Mouse (Mus musculus) c-Kit-positive CD71-negative TER-119-negative erythroid progenitor cells, embryonic 14.5 days (primary cell): Measurements from ENCODE around the gene Mfap1a.
A peak's percentile ranks its signal among the peaks of the same experiment; 100 is the strongest.
"Not testable (repeated sequence)": the region's sequence is repeated elsewhere in the genome, so short reads cannot be mapped to it uniquely, and the experiment has no call there.

Experiments used
- DNase-seq: peaks from one replicate; pipeline ENCODE4 v3.0.0-alpha.2; 2013; ENCODE audit warnings: low read depth

Mfap1a gene

DNA sequence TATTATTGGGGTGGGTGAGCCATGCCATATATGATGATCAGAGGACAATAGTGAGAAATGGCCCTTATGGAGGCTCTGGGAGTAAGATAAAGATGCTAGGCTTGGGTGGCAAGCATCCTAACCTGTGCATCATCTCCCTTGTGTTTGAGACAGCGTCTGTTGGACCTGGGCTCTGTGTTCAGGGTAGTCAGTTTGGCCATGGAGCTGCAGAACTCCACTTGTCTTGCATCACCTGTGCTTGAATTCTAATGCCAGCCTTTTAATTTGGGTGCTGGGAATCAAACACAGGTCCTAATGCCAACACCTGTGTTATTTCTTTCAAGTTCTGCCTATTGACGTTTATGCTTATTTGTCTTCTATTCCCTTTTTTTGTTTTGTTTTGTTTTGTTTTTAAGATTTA is 31.2 kb downstream of the Mfap1a start:
- DNase-seq = not testable (repeated sequence)

DNA sequence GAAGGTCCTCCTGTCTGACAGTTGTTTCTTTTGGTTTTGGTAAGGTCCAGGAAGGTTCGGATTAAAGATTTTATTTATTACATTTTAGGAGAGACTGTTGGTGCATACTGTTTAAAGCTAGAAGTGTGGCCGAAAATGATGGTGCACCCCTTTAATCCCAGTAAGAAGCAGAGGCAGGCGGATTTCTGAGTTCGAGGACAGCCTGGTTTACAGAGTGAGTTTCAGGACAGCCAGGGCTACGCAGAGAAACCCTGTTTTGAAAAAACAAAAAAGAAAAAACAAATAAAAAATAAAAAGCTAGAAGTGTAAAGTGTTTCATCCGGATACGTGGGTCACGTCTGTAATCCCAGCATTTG is 32.3 kb downstream of the Mfap1a start:
- DNase-seq = no peak

DNA sequence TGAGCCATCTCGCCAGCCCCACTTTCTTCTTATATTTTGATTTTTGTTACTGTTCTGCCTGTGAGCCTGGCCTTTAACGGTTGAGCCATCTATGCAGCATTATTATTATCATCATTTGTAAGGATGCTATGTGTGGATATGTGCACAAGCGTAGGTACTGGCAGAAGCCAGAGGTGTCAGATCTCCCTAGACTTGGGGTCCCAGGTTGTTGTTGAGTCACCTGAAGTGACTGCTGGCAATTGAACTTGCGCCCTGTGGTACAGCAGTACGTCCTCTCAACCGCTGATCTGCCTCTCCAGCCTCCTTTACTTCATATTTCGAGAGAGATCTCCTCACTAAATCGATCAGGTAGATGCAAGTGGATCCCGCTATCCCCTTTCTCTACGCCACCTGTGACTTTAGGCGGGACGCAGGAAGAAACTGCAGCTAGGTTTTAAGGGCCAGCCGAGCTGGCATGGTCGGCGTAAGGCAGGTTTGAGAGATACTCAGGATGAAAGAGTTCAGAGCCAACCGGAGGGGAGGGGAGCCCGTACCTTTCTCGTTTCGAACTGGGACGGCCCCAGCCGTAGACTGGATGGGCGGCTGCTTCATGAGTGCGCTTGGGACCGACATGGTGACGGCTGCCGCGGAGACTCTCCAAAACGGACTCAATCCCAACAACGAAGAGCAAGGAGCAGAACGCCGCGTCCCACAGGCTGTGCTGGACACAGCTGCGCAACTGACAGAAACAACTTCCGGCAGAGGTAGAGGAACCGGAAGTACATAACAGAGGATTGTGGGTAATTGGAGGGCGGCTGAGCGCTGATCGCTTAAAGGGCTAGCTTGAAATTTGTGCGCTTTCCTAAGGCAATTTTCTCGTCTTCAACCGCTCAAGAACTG is 32.9 kb downstream of the Mfap1a start, which contains the start of gene Mfap1b:
Gene Mfap1b, minus strand, starts transcription at position 767 of the 879 bp plus-strand sequence.
- DNase-seq = peak; percentile 83

GRCm38 (mm10) chr2:121472783-121473182 is 33.7 kb downstream of the Mfap1a start:
- DNase-seq = not testable (repeated sequence)

DNA sequence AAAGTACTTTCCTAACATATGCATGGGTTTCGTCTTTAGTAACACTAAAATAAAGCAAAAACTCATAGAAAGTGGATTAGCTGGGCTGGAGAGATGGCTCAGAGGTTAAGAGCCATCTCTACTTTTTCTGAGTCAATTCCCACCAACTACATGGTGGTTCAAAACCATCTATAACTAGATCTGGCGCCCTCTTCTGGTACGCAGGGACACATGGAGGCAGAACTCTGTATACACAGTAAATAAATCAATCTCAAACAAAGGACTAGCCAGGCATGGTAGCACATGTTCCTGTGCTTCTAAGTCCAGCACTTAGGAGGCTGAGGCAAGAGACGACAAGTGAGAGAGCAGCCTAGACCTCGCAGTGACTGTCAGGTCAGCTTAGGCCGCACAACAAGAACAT is 37.5 kb downstream of the Mfap1a start:
- not testable (repeated sequence) for DNase-seq

DNA sequence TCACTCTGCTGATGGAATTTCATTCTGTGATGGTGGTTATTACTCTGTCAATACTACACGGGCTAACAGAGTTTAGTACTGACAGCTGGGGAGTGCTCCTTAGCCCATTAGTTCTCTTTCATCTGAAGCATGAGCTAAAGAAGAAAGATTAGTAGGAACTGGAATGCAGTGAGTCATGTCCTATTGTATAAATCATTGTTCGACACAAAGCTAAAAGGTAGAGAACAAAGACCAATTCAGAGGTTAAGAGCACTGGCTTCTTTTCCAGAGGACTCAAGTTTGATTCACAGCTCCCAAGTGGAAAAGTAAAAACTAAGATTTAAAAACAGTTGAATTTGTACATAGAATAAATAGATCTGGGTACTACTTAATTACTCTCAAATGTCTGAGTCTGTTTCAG is 46.4 kb downstream of the Mfap1a start:
- no peak for DNase-seq

- peak; percentile 83 for DNase-seq
Observed at GRCm38 (mm10) chr2:121456692-121457642, 49.5 kb downstream of the Mfap1a start, which contains the start of gene Serinc4. TSS of gene Serinc4 (minus strand) at chr2:121456781.

DNA sequence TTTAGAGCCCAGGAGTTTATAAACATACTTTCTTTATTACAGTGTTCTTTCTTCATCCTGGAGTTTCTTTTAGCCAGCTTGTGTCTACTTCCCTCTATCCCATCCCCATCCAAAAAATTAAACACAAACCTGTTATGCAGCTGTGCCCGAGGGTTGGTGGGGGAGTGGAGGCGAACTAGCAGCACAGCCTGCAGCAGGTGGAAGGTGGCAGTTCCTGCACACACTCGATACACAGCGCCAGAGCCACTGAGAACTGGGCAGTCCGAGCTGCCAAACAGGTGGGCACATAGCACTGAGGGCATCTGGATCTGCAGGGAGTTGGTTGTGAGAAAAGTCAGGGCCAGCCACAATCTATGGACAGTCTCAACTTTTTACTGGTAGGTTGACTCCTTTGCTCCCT is 50.9 kb downstream of the Mfap1a start:
- DNase-seq = no peak

GRCm38 (mm10) chr2:121453917-121454316 is 52.5 kb downstream of the Mfap1a start:
- DNase-seq = no peak

DNA sequence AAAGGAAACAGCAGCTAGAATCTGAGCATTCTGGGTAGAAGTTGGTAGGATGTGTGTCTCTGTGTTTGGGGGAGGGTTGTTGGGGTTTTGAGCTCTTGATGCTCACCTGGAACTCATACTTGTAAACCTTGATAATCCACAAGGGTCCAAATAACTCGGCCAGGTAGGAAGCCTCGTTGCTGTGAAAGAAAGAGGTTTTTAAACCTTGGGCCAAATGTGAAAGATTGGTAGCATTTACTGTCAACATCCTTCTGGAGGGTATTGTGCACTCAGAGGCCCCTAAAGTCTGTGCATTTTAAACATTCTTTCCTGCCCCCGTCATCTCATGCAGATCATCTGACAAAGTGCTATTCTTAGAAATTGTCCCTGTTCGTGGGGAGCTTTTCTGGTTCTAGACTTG is 53.5 kb downstream of the Mfap1a start, which contains the start of gene Hypk:
Gene Hypk, plus strand, starts transcription at position 301 of the 400 bp plus-strand sequence.
- no peak for DNase-seq

DNA sequence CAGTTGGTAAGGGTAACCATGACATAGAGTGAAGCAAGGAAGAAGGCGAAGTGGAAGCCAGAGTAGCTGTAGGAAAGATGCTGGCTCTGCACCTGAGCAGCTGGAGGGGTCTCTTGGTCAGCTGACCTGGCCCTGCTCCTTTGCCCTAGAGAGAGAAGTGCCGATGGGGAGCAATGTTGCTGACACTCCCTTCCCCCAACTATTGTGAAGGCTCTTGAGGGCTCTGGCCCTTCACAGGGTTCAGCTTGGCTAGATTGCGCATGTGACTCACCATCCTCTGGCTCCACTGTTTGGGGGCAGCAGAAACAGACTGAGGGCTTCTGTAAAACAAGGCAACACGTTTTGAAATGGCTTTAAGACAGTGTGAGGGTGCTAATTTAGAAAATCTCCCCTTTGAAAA is 54.1 kb downstream of the Mfap1a start:
- no peak for DNase-seq

DNA sequence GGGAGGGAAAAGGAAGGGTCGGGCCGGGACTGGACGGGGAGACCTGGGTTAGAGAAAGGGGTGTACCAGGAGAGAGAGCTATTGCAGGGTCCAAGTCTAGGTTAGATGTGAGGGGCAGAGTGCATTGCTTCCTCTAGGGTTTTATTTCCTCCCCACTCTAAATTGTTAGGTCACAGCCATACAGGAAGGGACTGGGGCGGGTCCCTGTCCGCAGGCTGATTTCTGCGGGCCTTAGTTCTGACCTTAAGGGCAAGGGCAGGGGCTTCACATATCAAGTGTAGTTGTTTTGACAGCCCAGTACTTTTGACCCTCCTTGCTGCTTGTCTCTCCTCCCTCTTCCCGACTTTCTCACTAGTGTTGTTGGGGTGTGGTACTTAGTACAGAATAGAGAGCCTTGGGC is 56.4 kb downstream of the Mfap1a start:
- DNase-seq = no peak

DNA sequence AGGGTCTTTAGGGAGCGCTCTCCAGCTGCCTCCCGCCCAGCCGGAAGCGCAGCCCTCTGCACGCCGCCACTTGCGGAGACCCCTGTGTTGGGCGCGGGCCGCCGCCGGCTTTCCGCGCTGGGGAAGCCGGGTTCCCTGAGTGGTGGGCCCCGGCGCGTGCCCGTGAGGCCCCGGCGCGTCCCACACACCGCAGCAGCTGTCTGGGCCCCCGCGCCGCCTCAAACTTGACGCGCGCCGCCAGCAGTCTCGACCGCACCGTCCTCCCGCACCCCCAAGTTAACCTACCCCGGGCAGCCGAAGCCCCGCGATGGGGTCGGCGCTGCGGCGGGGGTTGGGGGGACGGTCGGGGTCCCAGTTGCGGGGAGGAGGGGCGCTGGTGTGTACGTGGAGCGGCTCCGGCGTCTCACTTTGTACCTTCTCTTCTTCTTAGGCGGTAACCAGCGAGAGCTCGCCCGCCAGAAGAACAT is 56.9 kb downstream of the Mfap1a start:
- no peak for DNase-seq

GRCm38 (mm10) chr2:121448739-121449535 is 57.5 kb downstream of the Mfap1a start, which contains the start of gene Serf2:
TSS of gene Serf2 (plus strand) at chr2:121449195.
- DNase-seq = peak; percentile 99

- DNase-seq = no peak
Observed at GRCm38 (mm10) chr2:121448136-121448535, 58.3 kb downstream of the Mfap1a start.

DNA sequence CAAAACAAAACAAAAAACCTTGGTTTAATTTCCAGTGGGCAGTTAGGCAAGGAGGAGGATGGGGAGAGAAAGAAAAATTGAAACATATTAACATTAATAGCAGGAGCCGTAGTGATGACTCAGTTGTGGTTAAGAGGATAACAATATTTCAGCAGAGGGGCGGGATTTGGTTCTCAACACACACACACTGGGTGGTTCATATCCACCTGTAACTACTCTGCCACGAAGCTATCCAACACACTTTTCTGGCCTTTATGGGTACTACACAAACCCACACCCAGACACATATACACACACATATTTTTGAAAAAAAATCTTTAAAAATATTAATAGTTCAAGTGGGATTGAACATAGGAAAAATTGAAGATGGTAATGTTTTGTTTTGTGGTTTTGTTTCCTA is 59.5 kb downstream of the Mfap1a start:
- DNase-seq = no peak

- DNase-seq = no peak
Observed at GRCm38 (mm10) chr2:121446506-121446905, 60.0 kb downstream of the Mfap1a start.

- no peak for DNase-seq
Observed at GRCm38 (mm10) chr2:121445117-121445516, 61.3 kb downstream of the Mfap1a start.

GRCm38 (mm10) chr2:121444178-121444577 is 62.3 kb downstream of the Mfap1a start, which contains the start of gene Ell3:
TSS of gene Ell3 (minus strand) at chr2:121444278.
- no peak for DNase-seq

GRCm38 (mm10) chr2:121443068-121443349 is 63.5 kb downstream of the Mfap1a start:
- no peak for DNase-seq

DNA sequence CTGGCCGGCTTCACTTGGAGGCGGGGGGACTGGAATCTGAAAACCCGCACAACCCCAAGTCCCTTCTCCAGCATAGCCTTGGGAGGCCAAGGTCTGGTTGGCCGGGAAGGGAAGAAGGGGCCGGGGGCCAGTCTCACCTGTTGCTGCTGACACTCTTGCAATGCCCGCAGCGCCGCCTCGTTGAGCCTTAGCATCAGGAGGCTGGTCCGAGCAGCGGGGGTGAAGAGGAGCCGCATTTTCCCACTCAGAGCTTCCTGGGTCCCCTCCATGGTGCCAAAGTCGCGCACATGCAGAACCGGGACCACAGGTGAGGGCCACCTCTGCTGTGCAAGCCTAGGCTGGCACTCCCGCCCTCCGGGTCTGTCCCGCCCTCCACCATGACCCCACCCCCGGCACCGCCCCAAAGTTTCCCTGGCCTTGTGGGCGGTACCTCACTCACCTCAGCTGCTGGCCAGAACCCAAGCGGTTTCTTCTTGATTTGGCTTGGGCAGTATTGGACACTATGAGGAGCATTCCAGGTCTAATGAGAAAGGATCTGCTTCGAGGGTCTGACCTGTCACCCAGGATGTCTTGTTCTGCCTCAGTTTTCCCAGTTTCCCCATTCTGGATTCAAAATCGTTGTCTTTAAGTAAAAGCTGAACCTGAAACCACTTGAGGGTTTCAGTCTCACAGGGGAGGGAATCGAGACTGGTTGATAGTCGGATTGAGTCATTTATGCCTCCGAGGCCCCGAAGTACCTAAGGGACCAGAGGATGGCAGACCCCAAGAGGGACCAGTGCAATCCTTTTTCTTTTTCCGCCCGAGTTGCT is 64.0 kb downstream of the Mfap1a start:
- DNase-seq = no peak
